Mouse (Mus musculus): Measurements from ENCODE around the gene Paox. TPM values are rescaled to one million over a fixed set of nuclear protein-coding genes. Genes with fewer than 3 reads are reported as not detected.

The Paox gene
- total RNA-seq, 2 experiments from 2014 or later: 3.6 to 5.5 TPM

DNA sequence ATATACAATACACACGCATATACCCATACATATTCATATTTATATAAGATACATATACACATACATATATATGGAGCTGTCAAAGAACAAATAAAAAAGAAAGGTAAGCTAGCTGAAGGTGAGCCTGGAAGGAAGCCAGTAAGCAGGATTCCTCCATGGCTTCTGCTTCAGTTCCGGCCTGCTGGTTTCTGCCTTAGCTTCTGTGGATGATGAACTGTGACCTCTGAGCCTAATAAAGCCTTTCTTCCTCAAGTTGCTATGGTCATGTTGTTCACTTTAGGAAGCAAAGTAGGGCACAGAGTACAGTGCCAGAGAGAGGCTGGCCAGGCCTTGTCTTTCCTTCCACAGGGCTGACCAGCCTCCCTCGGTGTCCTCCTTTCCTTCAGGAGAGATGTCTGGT lies 55.3 kb downstream of the Paox start:
- DNase-seq: no peak

DNA sequence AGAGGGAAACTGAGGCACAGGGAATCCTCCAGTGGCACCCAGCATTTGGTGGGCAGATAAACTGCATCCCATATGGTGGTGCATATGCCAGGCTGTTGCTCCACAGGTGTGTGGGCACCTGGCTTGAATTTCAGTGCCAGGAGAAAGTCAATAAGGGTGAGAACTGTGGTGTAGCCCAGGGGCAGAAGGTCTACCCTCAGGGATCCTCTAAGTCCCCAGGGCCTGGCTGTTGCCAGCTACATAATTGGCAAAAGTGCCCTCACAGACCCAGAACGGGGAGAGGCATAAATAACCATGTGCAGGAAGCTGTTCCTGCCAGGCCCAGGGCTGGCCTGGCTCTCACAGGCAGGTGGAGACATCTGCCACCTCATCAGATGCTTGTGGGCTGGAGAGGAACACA lies 57.3 kb downstream of the Paox start, which contains the start of gene Olfr523:
Olfr523 (plus strand) TSS at position 282 of the 400 bp plus-strand sequence.
- no peak for DNase-seq

DNA sequence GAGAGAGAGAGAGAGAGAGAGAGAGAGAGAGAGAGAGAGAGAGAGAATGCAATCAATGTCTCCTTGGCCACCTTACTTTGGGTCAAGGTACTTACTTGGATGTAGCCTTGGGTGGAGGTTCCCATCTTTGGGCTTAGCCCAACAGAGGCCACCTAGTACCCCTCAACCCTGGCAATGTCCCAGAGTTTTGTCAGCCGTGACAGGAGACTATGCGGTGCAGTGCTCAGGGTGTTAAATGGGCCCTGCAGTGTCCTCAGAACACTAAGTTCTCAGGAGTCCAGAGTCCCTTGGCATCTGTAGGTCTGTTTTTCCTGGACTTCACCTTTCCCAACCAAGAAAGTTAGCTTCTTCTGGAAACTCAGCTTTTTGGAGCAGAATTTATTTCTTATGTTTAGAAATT lies 63.6 kb downstream of the Paox start:
- no peak for DNase-seq

DNA sequence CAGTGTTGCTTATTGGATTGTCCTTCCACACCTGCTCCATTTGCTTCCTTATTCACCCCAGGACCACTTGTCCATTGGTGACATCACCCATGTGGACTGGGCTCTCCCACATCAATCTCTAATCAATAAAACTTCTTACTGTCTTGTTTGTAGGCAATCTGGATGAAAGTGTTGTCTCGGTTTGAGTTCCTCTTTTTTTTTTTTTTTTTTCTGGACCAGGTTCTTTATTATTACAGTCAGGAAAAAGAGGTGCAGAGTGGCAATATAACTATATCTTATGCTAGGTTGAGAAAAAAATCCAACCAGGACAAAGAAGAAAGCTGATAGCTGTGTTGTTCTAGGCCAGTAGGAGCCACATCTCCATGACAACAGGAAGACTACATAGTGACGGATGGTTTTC lies 65.1 kb downstream of the Paox start:
- no peak for DNase-seq

DNA sequence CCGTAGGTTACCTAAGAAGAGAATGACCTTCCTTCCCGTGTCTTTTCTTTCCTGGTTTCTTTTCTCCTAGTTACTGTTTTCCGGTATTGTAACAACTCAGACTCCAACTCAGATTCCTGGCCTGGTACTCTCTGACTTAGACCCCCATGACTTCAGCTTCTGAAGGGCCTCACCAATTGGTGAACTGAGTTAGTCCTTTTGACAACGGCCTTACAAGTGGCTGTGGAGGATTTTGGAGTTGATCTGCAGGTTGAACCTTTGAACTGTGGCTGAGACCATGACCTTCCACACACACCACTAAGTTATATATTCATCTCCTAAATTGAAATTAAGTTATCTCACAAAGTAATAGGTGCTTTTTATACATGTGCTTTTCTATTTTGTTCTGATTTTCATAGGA lies 68.6 kb downstream of the Paox start:
- no peak for DNase-seq

Other genes starting within 250 kb of the Paox start
- gene Kndc1, start 221.1 kb upstream of the Paox start, total RNA-seq (2021): under 1 TPM in 1 of 2 experiments, not detected in 1; 0.26 TPM
- gene Utf1, start 172.0 kb upstream of the Paox start, total RNA-seq (2021): not detected
- gene 6430531B16Rik, start 137.0 kb upstream of the Paox start, total RNA-seq (2021): not detected
- 1 to 10 TPM in 1 of 2 experiments, under 1 TPM in 1; 0.37 to 2.1 TPM for gene Adam8, start 123.2 kb upstream of the Paox start, total RNA-seq (2021)
- gene Zfp511, start 79.4 kb upstream of the Paox start, total RNA-seq (2021): 1 to 10 TPM; 7.5 to 8.4 TPM
- 10 to 100 TPM; 31.9 to 35.4 TPM for gene Tubgcp2, start 79.1 kb upstream of the Paox start, total RNA-seq (2021)
- gene Msx3, start 66.7 kb upstream of the Paox start, total RNA-seq (2021): not detected
- gene Caly, start 33.3 kb upstream of the Paox start, total RNA-seq (2021): not detected
- gene Prap1, start 22.4 kb upstream of the Paox start, total RNA-seq (2021): not detected
- gene Fuom, start 13.4 kb upstream of the Paox start, total RNA-seq (2021): 10 to 100 TPM; 76.2 to 87.2 TPM
- gene Echs1, start 677 bp downstream of the Paox start, total RNA-seq (2021): 100 to 1,000 TPM; 512 to 515 TPM
- 10 to 100 TPM; 28.5 to 34.2 TPM for gene Mtg1, start 21.8 kb downstream of the Paox start, total RNA-seq (2021)
- under 1 TPM; 0.35 to 0.41 TPM for gene Sprn, start 39.1 kb downstream of the Paox start, total RNA-seq (2021)
- gene Olfr522, start 49.0 kb downstream of the Paox start, total RNA-seq (2021): not detected
- not detected for gene Olfr523, start 57.4 kb downstream of the Paox start, total RNA-seq (2021)
- gene Olfr524, start 90.2 kb downstream of the Paox start, total RNA-seq (2021): not detected
- under 1 TPM in 1 of 2 experiments, not detected in 1; 0.20 TPM for gene Cd163l1, start 102.5 kb downstream of the Paox start, total RNA-seq (2021)
- not detected for gene 5830411N06Rik, start 131.5 kb downstream of the Paox start, total RNA-seq (2021)
- not detected for gene Olfr525, start 205.1 kb downstream of the Paox start, total RNA-seq (2021)
- not detected for gene Olfr527, start 218.2 kb downstream of the Paox start, total RNA-seq (2021)
- not detected for gene Olfr60, start 245.9 kb downstream of the Paox start, total RNA-seq (2021)